Mouse (Mus musculus) stomach, postnatal 0 days (tissue): ENCODE results near the gene Xrcc4.

ENCODE experiments used
- CTCF ChIP-seq: IDR thresholded peaks from 2 replicates; pipeline ENCODE4 v1.5.1; 2016; ENCODE audit warnings: antibody characterized with exemption, low read depth, mild to moderate bottlenecking, moderate library complexity
- EP300 ChIP-seq: optimal IDR thresholded peaks from 2 replicates; pipeline ENCODE3; 2016; ENCODE audit warnings: antibody characterized with exemption

GRCm38 (mm10) chr13:89906120-89906519 is 183.3 kb downstream of the Xrcc4 start:
- TF ChIP-seq CTCF (no peak), EP300 (no peak)
